Mouse (Mus musculus) forebrain, embryonic 12.5 days (tissue): ENCODE results near the gene Gm14085. TPM values are rescaled to one million over a fixed set of nuclear protein-coding genes. Genes with fewer than 3 reads are reported as not detected.

ENCODE experiments used
- ATAC-seq: fragments of 200-750 bp; cut with Nextera tagmentation; 2 replicates; pipeline ENCODE4 v1.8.0; 2017; ENCODE audit warnings: moderate TSS enrichment; ENCODE audit not compliant: low FRiP score
- H3K27ac ChIP-seq: fragments of 300-500 bp; sonication (generic); 2 replicates; pipeline ENCODE4 v1.5.1; 2016; ENCODE audit warnings: mild to moderate bottlenecking
- H3K27me3 ChIP-seq: fragments of 300-500 bp; sonication (generic); 2 replicates; pipeline ENCODE4 v1.6.1; 2016; ENCODE audit warnings: mild to moderate bottlenecking
- H3K36me3 ChIP-seq: fragments of 300-500 bp; sonication (generic); replicated peaks from 2 replicates; pipeline ENCODE4 v1.6.1; 2016; ENCODE audit warnings: mild to moderate bottlenecking
- H3K4me1 ChIP-seq: fragments of 300-500 bp; sonication (generic); 2 replicates; pipeline ENCODE4 v1.6.1; 2016
- H3K4me2 ChIP-seq: fragments of 300-500 bp; sonication (generic); 2 replicates; pipeline ENCODE4 v1.6.1; 2016; ENCODE audit warnings: mild to moderate bottlenecking, moderate library complexity
- H3K4me3 ChIP-seq: fragments of 300-500 bp; sonication (generic); replicated peaks from 2 replicates; pipeline ENCODE4 v1.5.1; 2016; ENCODE audit warnings: mild to moderate bottlenecking
- H3K9ac ChIP-seq: fragments of 300-500 bp; sonication (generic); 2 replicates; pipeline ENCODE4 v1.6.1; 2016; ENCODE audit warnings: mild to moderate bottlenecking
- H3K9me3 ChIP-seq: fragments of 300-500 bp; sonication (generic); 2 replicates; pipeline ENCODE4 v1.6.1; 2016
- WGBS: fragments of 180-500 bp; shearing (Covaris S2); methylation state at CpG from one replicate; pipeline ENCODE4 v1.1.7; 2016; 5-methylcytosine and 5-hydroxymethylcytosine counted together
- polyA plus RNA-seq: library from polyadenylated mRNA; unstranded; fragments of >200 nt; fragmentation: Nextera tagmentation; extraction: Ambion mirVana; gene quantifications from 2 replicates; pipeline ENCODE4 v1.2.1, GENCODE M21; 2016

The Gm14085 gene
- polyA plus RNA-seq, 1 experiment from 2014 or later: not detected

DNA sequence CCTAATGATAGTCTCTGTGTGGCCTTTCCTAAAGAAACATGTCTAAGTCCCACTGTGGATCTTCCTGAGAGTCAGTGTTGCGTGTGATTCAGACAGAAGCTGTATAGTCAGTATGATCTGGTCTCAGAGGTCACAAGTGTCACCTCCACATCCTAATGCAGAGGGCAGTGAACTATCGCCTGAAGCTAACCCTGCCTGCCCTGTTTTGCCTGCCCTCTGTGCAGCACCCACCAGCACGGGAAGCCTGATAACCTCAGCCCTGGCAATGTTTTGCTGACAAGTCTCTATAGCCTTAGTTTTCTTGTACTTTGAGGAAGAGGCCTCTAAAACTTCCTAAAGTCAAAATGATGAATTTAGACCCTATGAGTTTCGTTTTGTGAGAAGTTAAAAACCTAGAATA, 85.7 kb downstream of the Gm14085 start:
- WGBS: 76% methylated on average over 4 of the region's 4 CpGs
- ATAC-seq: no peak

DNA sequence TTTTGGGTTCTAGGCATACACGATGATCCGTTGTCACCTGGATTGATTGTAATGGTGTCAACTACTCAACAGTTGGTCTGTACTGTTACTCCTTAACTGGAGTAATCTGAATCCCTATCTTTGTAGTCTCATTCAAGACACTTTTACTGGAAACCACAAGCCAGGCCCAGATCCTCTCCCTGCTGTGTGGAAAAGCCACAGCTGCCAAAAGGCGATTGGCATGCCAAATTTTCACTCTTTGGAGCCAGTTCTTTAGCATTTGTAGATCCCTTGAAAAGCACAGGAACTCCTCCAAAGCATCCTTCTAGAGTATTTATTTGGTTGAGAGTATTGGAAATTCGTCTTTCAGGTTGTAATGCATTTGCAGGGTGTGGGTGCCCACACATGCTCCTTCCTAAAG, 86.6 kb downstream of the Gm14085 start:
- H3K36me3 ChIP-seq: no peaks in the 10 kb centered on the region
- no peak overlapping the region for H3K4me2 ChIP-seq
- H3K4me3 ChIP-seq: no peak overlapping the region
- H3K9me3 ChIP-seq: no peaks in the 10 kb centered on the region
- H3K4me1 ChIP-seq: no peaks in the 10 kb centered on the region
- no peaks in the 10 kb centered on the region for H3K27me3 ChIP-seq
- no peak overlapping the region for H3K27ac ChIP-seq
- no peak for ATAC-seq
- H3K9ac ChIP-seq: no peak overlapping the region
- WGBS: 81% methylated on average over 4 of the region's 4 CpGs

More for the DNA sequence above, 85.7 kb downstream of the Gm14085 start:
- Histone ChIP-seq H3K27me3 (no peaks in the 10 kb centered on the region), H3K4me2 (no peak overlapping the region), H3K4me1 (no peaks in the 10 kb centered on the region), H3K27ac (no peak overlapping the region), H3K4me3 (no peak overlapping the region), H3K9ac (no peak overlapping the region), H3K9me3 (no peaks in the 10 kb centered on the region), H3K36me3 (no peaks in the 10 kb centered on the region)

DNA sequence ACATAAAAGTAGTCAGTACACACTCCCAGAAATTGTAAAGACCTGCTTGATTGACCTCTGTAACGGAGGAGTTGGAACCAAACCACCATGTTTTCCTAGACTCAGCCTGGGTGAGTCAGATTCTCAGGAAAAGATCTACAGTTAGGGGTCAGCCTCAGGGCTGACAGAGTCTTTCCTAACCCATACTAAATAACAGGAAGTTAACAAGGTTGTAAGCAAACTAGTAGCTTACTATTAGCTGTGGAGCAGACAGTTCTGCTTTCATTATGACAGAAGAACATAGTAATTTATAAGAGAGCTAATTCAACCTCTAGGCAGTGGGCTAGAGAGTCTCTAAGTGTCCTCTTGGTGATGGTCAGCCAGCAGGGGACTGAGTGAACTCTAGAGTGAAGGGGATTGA, 87.7 kb downstream of the Gm14085 start:
- H3K4me2 ChIP-seq: no peak overlapping the region
- H3K4me1 ChIP-seq: no peaks in the 10 kb centered on the region
- no peaks in the 10 kb centered on the region for H3K27me3 ChIP-seq
- no peak overlapping the region for H3K4me3 ChIP-seq
- H3K9me3 ChIP-seq: no peaks in the 10 kb centered on the region
- no peak overlapping the region for H3K9ac ChIP-seq
- WGBS: 85% methylated on average over 1 of the region's 1 CpGs
- H3K36me3 ChIP-seq: no peaks in the 10 kb centered on the region
- H3K27ac ChIP-seq: no peak overlapping the region
- ATAC-seq: no peak

DNA sequence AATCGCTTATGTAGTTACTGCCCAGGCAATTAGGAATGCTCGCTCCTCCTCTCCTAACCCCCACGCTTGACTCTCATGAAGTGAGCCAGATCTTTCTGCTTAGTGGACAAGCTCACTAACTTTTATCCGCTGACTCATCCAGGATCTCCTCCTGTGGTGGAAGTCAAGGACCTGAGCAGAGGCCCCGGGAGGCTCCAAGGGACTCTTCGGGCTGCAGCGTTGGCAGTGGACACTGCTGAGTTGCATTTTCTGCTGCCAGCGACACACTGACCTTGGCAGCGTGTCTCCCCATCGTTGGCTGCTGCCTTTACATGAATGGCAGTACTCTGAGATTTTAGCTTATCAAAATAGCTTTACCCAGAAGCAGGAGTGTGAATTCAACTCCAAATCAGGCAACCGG, 90.7 kb downstream of the Gm14085 start:
- Histone ChIP-seq H3K27me3 (no peaks in the 10 kb centered on the region), H3K27ac (no peak overlapping the region), H3K4me1 (no peaks in the 10 kb centered on the region), H3K9ac (no peak overlapping the region), H3K4me3 (no peak overlapping the region), H3K36me3 (no peaks in the 10 kb centered on the region), H3K9me3 (no peaks in the 10 kb centered on the region), H3K4me2 (no peak overlapping the region)
- ATAC-seq: no peak
- 82% methylated on average over 11 of the region's 11 CpGs for WGBS

DNA sequence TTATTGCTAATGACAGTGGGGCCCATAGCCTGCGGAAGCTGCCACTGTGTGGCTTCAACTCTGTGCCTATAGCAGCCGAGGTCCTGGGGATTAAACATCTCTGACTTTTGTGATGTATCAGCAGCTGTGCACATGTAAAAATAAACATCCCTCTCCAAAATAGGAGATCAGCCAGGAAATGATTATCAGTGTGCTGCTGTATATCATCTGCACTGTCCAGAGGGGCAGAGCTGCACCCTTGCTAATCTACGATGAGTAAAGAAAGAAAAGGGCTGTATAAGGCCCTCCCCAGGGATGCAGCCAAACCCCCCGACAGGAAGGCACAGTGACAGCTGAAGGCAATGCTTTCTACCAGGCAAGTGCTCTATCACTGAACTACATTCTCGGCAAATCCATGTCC, 91.6 kb downstream of the Gm14085 start:
- WGBS: 71% methylated on average over 5 of the region's 5 CpGs
- Histone ChIP-seq H3K36me3 (no peaks in the 10 kb centered on the region), H3K4me2 (no peak overlapping the region), H3K9ac (no peak overlapping the region), H3K4me1 (no peaks in the 10 kb centered on the region), H3K27ac (no peak overlapping the region), H3K4me3 (no peak overlapping the region), H3K27me3 (no peaks in the 10 kb centered on the region), H3K9me3 (no peaks in the 10 kb centered on the region)
- ATAC-seq: no peak

DNA sequence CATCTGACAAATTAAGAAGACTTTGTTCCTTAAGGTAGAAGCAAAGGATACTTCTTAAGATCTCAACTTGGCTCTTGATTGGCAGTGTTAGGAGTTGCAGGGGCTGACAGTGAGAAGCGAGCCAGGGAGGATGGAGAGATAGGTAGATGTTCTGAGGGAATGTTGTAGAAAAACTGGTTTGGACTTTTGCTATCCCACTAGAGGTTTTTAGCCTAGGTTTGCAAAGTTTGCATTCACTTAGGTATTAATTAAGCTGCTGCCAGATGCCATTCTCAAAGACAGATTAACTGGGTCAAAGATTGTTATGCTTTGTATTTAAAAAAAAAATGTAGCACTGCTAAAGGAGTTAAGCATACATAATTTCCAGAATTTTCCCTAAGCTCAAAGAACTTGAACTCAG, 92.6 kb downstream of the Gm14085 start:
- no peak overlapping the region for H3K4me2 ChIP-seq
- no peak overlapping the region for H3K4me3 ChIP-seq
- H3K27me3 ChIP-seq: no peaks in the 10 kb centered on the region
- no peaks in the 10 kb centered on the region for H3K9me3 ChIP-seq
- no peaks in the 10 kb centered on the region for H3K36me3 ChIP-seq
- ATAC-seq: no peak
- no peak overlapping the region for H3K9ac ChIP-seq
- no peaks in the 10 kb centered on the region for H3K4me1 ChIP-seq
- 83% methylated on average over 1 of the region's 1 CpGs for WGBS
- H3K27ac ChIP-seq: no peak overlapping the region

Other genes starting within 250 kb of the Gm14085 start
- gene Duox2, start 186.5 kb upstream of the Gm14085 start, polyA plus RNA-seq: not detected in 2 replicates
- not detected in 2 replicates for gene Duoxa2, start 186.0 kb upstream of the Gm14085 start, polyA plus RNA-seq
- gene Duoxa1, start 171.2 kb upstream of the Gm14085 start, polyA plus RNA-seq: 0.17 TPM in 1 of 2 replicates, not detected in the other
- gene Duox1, start 169.3 kb upstream of the Gm14085 start, polyA plus RNA-seq: 0.04 and 0.08 TPM in 2 replicates
- gene Shf, start 115.8 kb upstream of the Gm14085 start, polyA plus RNA-seq: 5.1 and 6.8 TPM in 2 replicates
- not detected in 2 replicates for gene Slc28a2, start 58.5 kb upstream of the Gm14085 start, polyA plus RNA-seq
- gene Gatm, start 126.4 kb downstream of the Gm14085 start, polyA plus RNA-seq: 16.8 and 17.7 TPM in 2 replicates
- 0.67 and 0.70 TPM in 2 replicates for gene AA467197, start 152.0 kb downstream of the Gm14085 start, polyA plus RNA-seq
- gene Slc30a4, start 217.7 kb downstream of the Gm14085 start, polyA plus RNA-seq: 6.9 and 7.1 TPM in 2 replicates